Mouse (Mus musculus): ENCODE measurements around the gene 1700016D06Rik.

DNA sequence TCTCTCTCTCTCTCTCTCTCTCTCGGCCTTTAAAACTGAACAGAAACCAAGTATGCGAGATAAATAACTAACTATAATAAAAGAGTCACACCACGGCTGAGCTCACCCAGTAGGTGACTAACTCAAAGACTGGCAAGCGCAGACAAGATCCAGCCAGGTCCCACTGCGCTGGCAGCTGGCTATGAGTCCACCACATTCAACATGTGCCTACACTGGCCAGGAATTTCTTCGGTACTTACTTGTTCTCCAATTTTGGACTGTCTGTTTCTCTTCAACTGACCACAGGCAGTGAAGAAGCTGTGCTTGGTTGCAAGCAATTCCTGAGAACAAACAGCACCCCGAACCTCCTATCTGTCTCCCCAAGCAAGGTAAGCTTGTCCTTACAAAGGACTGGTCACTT, 67.4 kb downstream of the 1700016D06Rik start:
- TF ChIP-seq CTCF (IDR thresholded peaks at IDR 0.05; ENCODE audit: control insufficient read depth, insufficient read depth, low read length) (no peak), POLR2A (IDR thresholded peaks at IDR 0.05; ENCODE audit: borderline replicate concordance, control insufficient read depth, low read depth, low read length) (no peak)

Measured in bone marrow, adult 2 months (tissue).